Mouse (Mus musculus) intestine, embryonic 14.5 days (tissue): ENCODE measurements around the gene C1qbp. TPM values are rescaled to one million over a fixed set of nuclear protein-coding genes. Genes with fewer than 3 reads are reported as not detected.

ENCODE experiments used
- ATAC-seq: fragments of 200-750 bp; cut with Nextera tagmentation; replicated peaks from 2 replicates; pipeline ENCODE4 v1.8.0; 2017; ENCODE audit warnings: low read depth, moderate number of reproducible peaks, moderate TSS enrichment, moderate library complexity; ENCODE audit not compliant: low FRiP score, low TSS enrichment
- DNase-seq: peaks from one replicate; pipeline ENCODE4 v3.0.0-alpha.2; 2018; ENCODE audit warnings: low spot score
- H3K27ac ChIP-seq: fragments of 300-500 bp; sonication (generic); 2 replicates; pipeline ENCODE4 v1.5.1; 2014; ENCODE audit warnings: low read depth, mild to moderate bottlenecking, control low read depth
- H3K27me3 ChIP-seq: fragments of 300-500 bp; sonication (generic); replicated peaks from 2 replicates; pipeline ENCODE4 v1.6.1; 2014; ENCODE audit warnings: low read length, control low read depth; ENCODE audit not compliant: control insufficient read depth, insufficient read depth
- H3K36me3 ChIP-seq: fragments of 300-500 bp; sonication (generic); 2 replicates; pipeline ENCODE4 v1.6.1; 2014; ENCODE audit warnings: low read length, control low read depth; ENCODE audit not compliant: control insufficient read depth, insufficient read depth
- H3K4me1 ChIP-seq: fragments of 300-500 bp; sonication (generic); replicated peaks from 2 replicates; pipeline ENCODE4 v1.6.1; 2014; ENCODE audit warnings: low read length, control low read depth, mixed read lengths; ENCODE audit not compliant: control insufficient read depth, insufficient read depth
- H3K4me2 ChIP-seq: fragments of 300-500 bp; sonication (generic); 2 replicates; pipeline ENCODE4 v1.6.1; 2014; ENCODE audit warnings: low read length
- H3K4me3 ChIP-seq: fragments of 300-500 bp; sonication (generic); 2 replicates; pipeline ENCODE4 v1.5.1; 2014; ENCODE audit warnings: low read depth, low read length, control low read depth, mixed read lengths
- H3K9ac ChIP-seq: fragments of 300-500 bp; sonication (generic); 2 replicates; pipeline ENCODE4 v1.6.1; 2014; ENCODE audit warnings: mild to moderate bottlenecking, low read length
- H3K9me3 ChIP-seq: fragments of 300-500 bp; sonication (generic); 2 replicates; pipeline ENCODE4 v1.6.1; 2016; ENCODE audit warnings: low read length, control low read depth; ENCODE audit not compliant: control insufficient read depth
- WGBS: fragments of 180-500 bp; shearing (Covaris S2); extraction: QIAGEN DNeasy Blood & Tissue Kit; methylation state at CpG from one replicate; pipeline ENCODE4 v1.1.7; 2014; 5-methylcytosine and 5-hydroxymethylcytosine counted together
- polyA plus RNA-seq: library from polyadenylated mRNA; unstranded; fragments of >200 nt; fragmentation: Nextera tagmentation; extraction: Ambion mirVana; gene quantifications from 2 replicates; pipeline ENCODE4 v1.2.1, GENCODE M21; 2014

The C1qbp gene
- polyA plus RNA-seq, 1 experiment from 2014 or later, result 333 TPM

DNA sequence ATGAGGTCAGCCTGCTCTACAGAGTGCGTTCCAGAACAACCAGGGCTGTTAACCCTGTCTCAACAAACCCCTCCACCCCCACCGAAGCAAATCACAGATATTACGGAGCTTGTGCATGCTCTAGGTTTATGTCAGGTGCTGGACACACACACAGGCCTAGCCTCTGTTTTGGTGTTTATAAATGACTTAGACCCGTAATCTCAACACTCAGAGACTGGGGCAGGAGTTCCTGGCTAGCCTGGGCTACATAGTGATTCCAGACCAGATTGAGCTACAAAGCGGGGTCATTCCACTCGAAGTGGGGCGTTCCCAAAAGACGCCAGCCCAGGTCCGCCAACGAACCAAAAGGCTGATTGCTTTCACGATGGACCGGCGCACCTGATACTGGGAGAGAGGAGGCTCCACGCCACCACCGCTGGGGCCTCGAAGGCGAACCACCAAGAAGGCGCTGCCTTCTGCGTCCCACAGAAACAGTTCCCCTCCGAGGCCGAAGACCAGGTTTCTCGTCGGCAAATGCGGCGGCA is 13.5 kb downstream of the C1qbp start:
- Histone ChIP-seq H3K9me3 (no peaks in the 10 kb centered on the region), H3K4me2 (peak overlapping the region; percentile 73), H3K27me3 (no peaks in the 10 kb centered on the region), H3K36me3 (peaks cover 47% of the 10 kb centered on the region), H3K4me1 (peaks cover 8% of the 10 kb centered on the region), H3K27ac (peak overlapping the region; percentile 79), H3K4me3 (peak overlapping the region; percentile 99), H3K9ac (peak overlapping the region; percentile 93)
- 1% methylated on average over 25 of the region's 25 CpGs for WGBS
- no peak for DNase-seq
- peak; percentile 10; the same call in 1 of the 2 replicates for ATAC-seq

GRCm38 (mm10) chr11:70964222-70964907 is 18.5 kb downstream of the C1qbp start:
- Histone ChIP-seq H3K9me3 (no peaks in the 10 kb centered on the region), H3K4me1 (peaks cover 8% of the 10 kb centered on the region), H3K27ac (no peak overlapping the region), H3K4me2 (no peak overlapping the region), H3K4me3 (no peak overlapping the region), H3K9ac (no peak overlapping the region), H3K27me3 (no peaks in the 10 kb centered on the region), H3K36me3 (peaks cover 72% of the 10 kb centered on the region)
- no peak for DNase-seq
- WGBS, result 84% methylated on average over 4 of the region's 4 CpGs
- no peak for ATAC-seq

GRCm38 (mm10) chr11:70960786-70961554 is 21.9 kb downstream of the C1qbp start:
- DNase-seq (no peak), ATAC-seq (no peak)
- Histone ChIP-seq H3K4me2 (no peak overlapping the region), H3K4me3 (no peak overlapping the region), H3K9me3 (no peaks in the 10 kb centered on the region), H3K27me3 (no peaks in the 10 kb centered on the region), H3K4me1 (no peaks in the 10 kb centered on the region), H3K9ac (no peak overlapping the region), H3K36me3 (peaks cover 97% of the 10 kb centered on the region), H3K27ac (no peak overlapping the region)
- WGBS, result 90% methylated on average over 5 of the region's 5 CpGs

DNA sequence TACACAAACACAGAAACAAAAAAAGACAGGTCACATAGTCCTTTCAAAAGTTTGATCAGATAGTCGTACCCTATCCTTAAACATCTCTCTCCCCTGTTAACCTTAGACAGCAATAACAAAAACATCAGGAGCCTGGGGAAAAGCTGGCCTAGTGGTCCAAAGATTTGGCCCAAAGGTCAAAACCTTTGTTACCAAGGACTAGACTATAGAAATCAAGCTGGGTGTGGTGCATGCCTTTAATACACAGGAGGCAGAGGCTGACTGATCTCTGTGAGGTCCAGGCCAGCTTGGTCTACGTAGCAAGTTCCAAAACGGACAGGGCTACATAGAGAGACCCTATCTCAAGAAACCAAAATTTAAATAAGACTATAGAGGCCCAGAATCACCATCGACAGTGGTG is 28.1 kb downstream of the C1qbp start:
- Histone ChIP-seq H3K36me3 (peaks cover 98% of the 10 kb centered on the region), H3K27me3 (no peaks in the 10 kb centered on the region), H3K4me3 (no peak overlapping the region)

GRCm38 (mm10) chr11:70944935-70945817 is 37.6 kb downstream of the C1qbp start:
- Histone ChIP-seq H3K4me2 (no peak overlapping the region), H3K9me3 (no peaks in the 10 kb centered on the region), H3K36me3 (peaks cover 92% of the 10 kb centered on the region), H3K27me3 (no peaks in the 10 kb centered on the region), H3K4me1 (no peaks in the 10 kb centered on the region), H3K4me3 (no peak overlapping the region), H3K9ac (no peak overlapping the region), H3K27ac (no peak overlapping the region)
- WGBS, result 85% methylated on average over 4 of the region's 4 CpGs
- DNase-seq (no peak), ATAC-seq (no peak)

More for the DNA sequence above, 28.1 kb downstream of the C1qbp start:
- WGBS, result 94% methylated on average over 4 of the region's 4 CpGs
- Histone ChIP-seq H3K9me3 (no peaks in the 10 kb centered on the region), H3K4me1 (no peaks in the 10 kb centered on the region), H3K27ac (no peak overlapping the region), H3K9ac (no peak overlapping the region), H3K4me2 (no peak overlapping the region)
- DNase-seq, result no peak
- no peak for ATAC-seq

GRCm38 (mm10) chr11:70943651-70944050 is 39.2 kb downstream of the C1qbp start:
- H3K9ac ChIP-seq, result no peak overlapping the region

GRCm38 (mm10) chr11:70942596-70942995 is 40.2 kb downstream of the C1qbp start:
- no peak for ATAC-seq
- Histone ChIP-seq H3K4me3 (no peak overlapping the region), H3K27me3 (no peaks in the 10 kb centered on the region), H3K36me3 (peaks cover 91% of the 10 kb centered on the region), H3K27ac (no peak overlapping the region), H3K4me2 (no peak overlapping the region), H3K9me3 (no peaks in the 10 kb centered on the region), H3K9ac (no peak overlapping the region), H3K4me1 (no peaks in the 10 kb centered on the region)
- no peak for DNase-seq
- 89% methylated on average over 1 of the region's 1 CpGs for WGBS

More at GRCm38 (mm10) chr11:70943651-70944050, 39.2 kb downstream of the C1qbp start:
- H3K4me2 ChIP-seq, result no peak overlapping the region
- no peak for DNase-seq
- ATAC-seq, result no peak
- peaks cover 91% of the 10 kb centered on the region for H3K36me3 ChIP-seq
- H3K4me1 ChIP-seq, result no peaks in the 10 kb centered on the region
- no peak overlapping the region for H3K27ac ChIP-seq
- 92% methylated on average over 7 of the region's 7 CpGs for WGBS
- H3K9me3 ChIP-seq, result no peaks in the 10 kb centered on the region
- no peak overlapping the region for H3K4me3 ChIP-seq
- H3K27me3 ChIP-seq, result no peaks in the 10 kb centered on the region

DNA sequence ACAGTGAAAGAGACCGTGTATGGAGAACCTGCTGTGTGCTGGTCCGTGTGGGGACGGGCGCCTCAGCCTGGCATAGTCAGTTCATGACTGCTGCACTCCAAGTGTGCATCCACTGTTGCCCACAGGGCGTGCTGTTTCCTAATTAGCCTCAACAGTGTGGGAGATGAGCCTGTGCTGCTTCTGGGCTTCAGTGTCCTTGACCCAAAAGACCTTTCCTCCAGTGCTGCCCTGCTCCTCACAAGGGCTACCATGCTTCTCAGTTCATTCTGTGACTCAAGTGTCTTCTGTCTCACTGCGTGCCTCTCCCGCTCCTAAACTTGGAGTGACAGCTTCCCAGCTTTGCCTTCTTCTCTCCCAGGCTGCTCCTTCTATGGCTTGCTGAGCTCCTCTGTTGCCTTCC is 47.5 kb downstream of the C1qbp start:
- no peak for ATAC-seq
- H3K4me1 ChIP-seq, result no peaks in the 10 kb centered on the region
- no peaks in the 10 kb centered on the region for H3K9me3 ChIP-seq
- DNase-seq, result no peak
- H3K27ac ChIP-seq, result no peak overlapping the region
- H3K4me3 ChIP-seq, result no peak overlapping the region
- 89% methylated on average over 7 of the region's 7 CpGs for whole genome bisulfite sequencing
- H3K27me3 ChIP-seq, result no peaks in the 10 kb centered on the region
- H3K4me2 ChIP-seq, result no peak overlapping the region
- no peak overlapping the region for H3K9ac ChIP-seq
- H3K36me3 ChIP-seq, result peaks cover 73% of the 10 kb centered on the region
